Mouse (Mus musculus) T-cell, adult 2 months (primary cell): ENCODE results near the gene Mum1.

Experiments
- DNase-seq: peaks from one replicate; pipeline ENCODE4 v3.0.0; 2022; ENCODE audit warnings: low spot score

The Mum1 gene

GRCm38 (mm10) chr10:80226416-80227165 is at the start of gene Mum1:
Gene Mum1, plus strand, starts transcription at chr10:80226434.
- DNase-seq, result peak; percentile 97

DNA sequence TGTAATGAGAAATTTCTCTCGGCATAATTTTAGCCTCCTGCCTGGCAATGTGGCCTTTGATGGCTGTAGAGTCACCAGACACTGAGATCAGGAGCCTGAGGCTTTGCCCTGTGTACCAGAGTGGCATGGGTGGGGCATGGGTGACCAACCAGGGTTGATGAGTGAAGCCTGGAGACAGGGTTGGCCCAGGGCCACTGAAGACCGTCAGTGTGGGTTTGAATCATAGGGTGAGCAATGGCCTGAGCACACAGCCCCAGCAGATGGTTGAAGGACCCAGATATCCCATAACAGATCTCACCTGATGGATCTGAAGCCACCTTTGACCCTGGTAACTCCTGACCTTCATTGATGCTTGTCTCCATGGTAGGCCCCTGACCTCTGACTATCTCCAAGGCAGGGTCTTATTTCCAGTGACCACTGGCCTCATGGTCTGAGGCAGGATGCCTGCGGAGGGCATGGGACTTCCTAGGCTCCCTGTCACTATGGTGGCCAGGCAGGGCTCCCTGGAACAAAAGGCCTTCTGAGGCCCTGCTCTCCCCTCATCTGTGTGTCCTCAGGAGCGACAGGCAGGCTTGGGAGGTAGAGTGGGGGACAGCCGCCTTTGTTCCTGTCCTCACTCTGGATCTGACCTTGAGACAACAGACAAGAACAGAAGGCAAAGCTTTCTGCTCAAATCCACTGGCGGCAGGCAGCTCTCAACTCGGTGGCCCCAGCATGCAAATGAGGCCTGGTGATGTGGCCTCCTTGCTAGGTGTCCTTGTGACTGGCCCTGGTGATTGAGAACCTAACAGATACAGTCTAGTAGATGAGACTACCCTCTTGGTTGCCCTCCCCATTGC is 48.6 kb upstream of the Mum1 start:
- no peak for DNase-seq

GRCm38 (mm10) chr10:80179068-80180051 is 46.9 kb upstream of the Mum1 start, which contains the start of gene Efna2:
Gene Efna2, plus strand, starts transcription at chr10:80179482.
- DNase-seq, result no peak

DNA sequence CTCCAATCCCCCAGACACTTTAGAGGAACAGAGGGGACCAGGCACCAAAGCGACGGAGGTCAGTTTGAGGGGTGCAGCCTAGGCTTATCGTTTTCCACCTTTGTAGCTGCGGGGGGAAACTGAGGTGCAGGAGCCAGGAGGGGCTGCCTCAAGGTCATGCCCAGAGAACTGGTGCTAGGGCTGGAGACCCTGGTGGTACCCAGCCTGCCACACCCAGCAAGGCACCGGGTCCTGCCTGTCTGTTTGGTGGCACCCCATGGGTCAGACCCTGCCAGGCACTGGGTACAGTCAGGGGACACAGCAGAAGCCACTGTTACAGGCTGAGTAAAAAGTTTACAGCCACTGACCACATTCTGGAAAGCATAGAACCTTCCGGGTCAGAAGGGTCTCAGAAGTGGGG is 45.9 kb upstream of the Mum1 start:
- no peak for DNase-seq

DNA sequence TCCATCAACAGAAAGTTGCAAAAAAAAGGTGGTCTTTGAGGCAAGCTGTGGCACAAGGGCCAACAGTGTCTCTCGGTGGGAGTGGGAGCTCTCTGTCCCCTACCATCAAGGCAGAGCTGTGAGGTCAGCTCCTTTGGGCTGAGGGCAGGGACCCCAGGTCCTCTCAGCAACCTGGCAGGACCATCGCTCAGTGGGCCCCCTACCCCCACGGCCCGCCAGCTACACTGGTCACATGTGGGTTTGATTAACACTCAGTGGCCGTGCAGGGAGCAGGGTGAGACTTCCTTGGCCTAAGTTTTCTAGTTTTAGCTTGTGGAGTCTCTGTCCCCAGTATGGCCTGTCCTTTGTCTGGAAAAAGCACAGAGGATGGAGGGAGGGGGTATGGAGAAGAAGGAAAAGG is 45.4 kb upstream of the Mum1 start:
- no peak for DNase-seq

GRCm38 (mm10) chr10:80182547-80182946 is 43.7 kb upstream of the Mum1 start:
- DNase-seq, result no peak

DNA sequence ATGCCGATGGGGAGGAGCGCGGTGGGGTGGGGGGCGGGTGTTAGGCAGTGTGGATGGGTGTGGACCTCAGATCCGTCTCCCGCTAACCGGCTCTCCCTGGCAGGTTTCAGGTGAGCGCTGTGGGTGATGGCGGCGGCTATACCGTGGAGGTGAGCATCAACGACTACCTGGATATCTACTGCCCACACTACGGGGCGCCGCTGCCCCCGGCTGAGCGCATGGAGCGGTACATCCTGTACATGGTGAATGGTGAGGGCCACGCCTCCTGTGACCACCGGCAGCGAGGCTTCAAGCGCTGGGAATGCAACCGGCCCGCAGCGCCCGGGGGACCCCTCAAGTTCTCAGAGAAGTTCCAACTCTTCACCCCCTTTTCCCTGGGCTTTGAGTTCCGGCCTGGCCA is 39.6 kb upstream of the Mum1 start:
- no peak for DNase-seq

- DNase-seq, result no peak
Observed at GRCm38 (mm10) chr10:80187739-80188138, 38.5 kb upstream of the Mum1 start.

DNA sequence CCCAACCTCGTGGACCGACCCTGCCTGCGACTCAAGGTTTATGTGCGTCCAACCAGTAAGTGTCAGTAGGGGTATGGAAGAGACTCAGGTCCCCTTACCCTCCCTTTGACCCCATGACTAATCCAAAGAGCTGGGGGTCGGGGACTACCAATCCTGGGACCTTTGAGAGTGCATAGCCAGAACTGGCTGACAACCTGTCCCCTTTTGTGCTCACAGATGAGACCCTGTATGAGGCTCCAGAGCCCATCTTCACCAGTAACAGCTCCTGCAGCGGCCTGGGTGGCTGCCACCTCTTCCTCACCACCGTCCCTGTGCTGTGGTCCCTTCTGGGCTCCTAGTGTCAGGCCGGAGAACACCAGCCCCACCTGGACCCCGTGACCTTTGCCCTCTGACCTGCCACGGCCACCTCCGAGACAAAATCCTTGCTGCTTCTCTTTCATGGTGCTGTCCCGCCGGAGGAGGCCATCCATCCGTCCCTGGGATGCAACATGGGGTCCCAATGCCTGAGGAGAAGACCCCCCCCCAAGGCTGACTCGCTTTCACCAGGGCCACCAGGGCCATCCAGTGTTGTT is 37.7 kb upstream of the Mum1 start:
- DNase-seq, result no peak

DNA sequence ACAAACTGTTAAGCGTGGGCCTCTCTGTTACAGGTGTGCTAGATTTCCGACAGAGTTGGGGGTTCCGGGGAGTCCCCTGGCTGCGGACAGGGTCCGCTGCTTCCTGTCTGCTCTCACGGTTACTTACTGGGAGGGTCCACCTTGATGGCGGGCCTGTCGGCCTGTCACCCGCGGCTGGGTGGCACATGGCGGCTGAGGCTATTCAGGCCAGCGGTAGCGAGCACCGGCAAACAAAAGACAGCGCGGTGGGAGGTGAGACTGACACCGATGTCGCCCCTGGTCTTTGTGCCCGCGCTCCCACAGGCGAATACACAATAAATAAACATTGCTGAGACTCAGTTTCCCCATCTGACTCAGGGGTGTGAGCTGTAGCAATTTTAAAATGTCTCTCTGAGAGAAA is 36.2 kb upstream of the Mum1 start:
- DNase-seq, result no peak

GRCm38 (mm10) chr10:80190491-80191051 is 35.7 kb upstream of the Mum1 start:
- DNase-seq, result no peak

DNA sequence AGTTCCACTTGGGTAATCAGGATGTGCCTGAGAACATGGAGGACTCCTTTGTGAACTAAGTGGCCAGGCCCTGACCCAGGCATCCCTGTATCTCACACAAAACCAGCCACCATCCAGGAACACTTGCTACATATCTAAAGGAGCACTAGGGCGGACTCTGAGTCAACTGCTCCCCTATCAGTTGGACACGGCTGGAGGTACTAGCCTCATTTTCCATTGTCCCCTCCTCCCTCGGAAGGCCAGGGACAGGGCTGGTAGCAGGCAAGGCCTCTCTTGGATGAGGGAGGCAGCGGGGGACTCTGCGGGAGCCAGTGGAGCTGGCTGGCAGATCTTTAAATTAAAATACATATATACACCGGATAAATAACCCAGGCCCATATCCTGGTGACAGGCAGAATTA is 32.3 kb upstream of the Mum1 start:
- no peak for DNase-seq

DNA sequence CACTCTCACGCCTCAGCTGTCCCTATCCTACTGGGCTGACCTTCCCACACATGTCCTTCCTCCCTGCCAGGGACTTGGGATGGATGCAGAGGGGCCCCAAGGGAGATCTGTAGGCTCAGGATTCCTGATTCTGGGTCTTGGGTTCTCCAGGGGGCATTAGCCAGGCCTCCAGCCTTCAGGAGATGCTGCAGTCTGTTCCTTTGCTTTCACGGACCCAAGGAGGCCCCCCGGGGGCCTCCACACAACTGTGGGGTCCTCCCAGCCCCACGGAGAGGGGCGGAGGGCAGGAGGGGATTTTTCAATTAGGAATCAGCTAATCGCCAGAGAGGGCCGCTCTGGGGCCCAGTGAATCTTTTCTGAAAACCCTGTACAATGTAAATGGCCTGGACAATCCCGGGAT is 31.8 kb upstream of the Mum1 start:
- no peak for DNase-seq

DNA sequence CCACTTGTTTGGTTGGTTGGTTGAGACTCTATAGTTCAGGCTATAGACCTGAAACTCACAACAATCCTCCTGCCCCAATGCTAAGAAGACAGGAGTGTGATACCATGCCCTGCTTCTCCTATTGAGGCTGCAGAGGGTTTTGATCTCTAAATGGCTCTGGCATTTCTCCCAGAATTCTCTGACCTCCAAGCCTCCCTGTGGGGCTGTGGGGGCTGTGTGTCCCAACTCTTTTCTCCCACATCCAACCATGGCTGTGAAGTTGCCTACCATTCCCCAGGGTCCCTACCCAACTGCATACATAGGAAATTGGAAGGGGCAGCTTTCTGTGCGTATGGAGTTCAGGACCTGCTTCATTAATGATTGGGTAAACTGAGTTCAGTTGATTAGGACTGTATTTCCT is 30.1 kb upstream of the Mum1 start:
- no peak for DNase-seq

DNA sequence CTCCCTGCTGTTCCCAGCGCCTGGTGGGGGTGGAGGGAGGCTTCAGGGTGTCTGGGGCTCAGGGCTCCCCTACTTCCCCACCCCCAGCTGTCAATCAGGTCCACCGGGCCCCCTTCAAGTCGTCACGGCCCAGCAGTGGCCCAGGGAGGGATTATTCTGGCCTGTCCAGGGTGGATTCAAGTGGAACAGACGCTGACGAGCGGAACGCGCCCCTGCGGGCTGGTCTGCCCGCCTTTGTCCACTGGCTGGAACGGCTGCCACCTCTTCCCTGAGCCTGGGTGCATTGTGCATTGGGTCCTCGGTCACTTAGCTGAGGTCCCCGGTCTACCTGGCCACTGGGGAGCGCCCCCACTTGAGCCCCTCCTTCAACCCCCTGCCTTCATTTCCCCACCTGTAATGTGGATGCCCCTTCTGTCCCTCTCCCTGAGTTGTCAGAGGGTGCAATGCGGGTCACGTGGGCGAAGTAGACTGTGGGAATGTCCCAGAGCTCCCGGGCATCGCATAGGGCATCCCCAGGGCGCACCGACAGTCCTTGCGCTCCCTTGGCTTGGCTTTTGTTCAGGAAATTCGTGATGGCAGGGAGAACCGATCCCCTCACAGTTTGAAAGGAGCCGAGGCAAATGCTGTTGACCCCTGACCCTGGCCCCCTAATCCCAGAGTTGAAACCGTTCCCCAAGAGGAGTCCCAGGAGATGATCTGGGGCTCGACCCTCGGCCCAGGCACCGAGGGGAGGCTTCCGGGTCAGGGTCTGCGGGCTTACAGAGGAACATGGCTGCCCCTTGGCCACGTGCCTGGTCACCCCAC is 29.3 kb upstream of the Mum1 start:
- no peak for DNase-seq

- peak; percentile 76 for DNase-seq
Observed at GRCm38 (mm10) chr10:80199440-80200008, 26.7 kb upstream of the Mum1 start.

DNA sequence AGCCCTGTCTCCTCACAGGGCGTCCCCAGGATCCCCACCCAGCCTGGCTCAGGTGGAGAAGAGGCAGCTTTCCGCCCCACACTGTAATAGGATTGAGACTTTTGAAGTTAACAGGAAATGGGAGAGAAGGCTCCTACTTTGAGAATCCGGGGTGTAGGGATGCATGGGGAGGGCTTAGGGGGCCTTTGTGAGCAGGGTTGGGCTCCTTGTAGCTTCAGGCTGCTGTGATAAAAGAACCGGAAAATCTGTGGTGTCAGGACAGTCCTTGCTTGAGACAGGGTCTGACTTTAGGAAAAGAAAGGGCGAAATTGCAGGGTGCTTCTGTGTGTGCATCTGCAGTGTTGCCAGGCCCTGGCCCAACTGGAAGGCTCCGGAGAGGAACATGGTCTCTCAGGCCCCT is 25.7 kb upstream of the Mum1 start:
- DNase-seq, result no peak

DNA sequence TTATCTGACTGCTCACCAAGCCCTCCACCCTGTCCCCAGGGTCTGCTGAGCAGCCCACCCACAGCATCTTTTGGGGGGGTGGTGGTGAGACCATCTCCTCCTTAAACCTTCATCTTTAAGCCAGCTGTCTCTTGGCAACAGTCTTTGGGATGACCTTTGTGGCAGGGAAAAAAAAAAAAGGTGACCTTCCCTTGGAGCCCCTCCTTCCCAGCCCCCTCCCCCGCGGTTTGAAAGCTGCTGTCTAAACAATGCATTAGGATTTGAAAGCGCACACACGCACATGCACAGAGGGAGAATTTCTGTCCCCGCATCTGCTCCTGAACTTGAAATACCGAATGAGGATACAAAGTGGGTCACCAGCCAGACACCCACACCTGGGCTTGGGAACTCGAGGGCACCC is 22.2 kb upstream of the Mum1 start:
- no peak for DNase-seq

DNA sequence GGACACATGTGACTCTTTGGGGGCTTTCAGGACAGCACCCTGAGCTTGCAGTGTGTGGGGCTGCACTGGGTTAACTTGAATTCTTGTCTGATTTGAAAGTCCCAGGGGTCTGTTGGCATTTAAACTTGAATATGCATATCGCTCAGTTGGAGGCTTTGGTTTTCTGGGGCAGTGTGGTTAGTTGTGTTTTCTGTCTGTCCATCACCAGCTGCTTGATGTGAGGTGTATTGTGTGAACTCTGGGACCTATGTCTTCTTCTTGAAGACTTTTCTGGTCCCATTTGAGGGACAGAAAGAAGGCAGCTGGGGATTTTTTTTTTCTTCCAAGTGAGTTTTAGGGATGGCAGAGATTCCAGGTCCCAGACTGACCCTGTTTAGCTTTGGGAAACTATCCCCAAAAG is 19.0 kb upstream of the Mum1 start:
- DNase-seq, result no peak

DNA sequence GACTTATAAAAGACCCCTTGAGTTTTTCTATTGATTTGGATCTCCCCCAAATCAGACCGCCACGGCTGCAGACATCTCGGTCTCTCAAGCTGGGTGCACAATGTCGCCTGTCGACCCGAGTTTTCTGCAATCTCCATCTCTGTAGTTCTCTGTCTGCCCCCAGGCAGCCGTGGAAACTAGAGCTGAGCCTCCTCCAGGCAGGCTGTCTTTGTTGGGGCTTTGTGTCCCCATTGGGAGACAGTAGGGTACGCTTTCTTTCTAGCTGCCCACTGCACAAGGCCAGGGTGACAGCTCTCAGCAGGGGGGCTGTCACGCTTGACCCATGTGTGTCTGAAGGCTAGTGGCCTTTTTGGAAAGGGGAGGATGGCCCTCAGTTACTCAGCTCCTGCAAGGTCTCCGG is 18.6 kb upstream of the Mum1 start:
- no peak for DNase-seq
